Mouse (Mus musculus) hindbrain, postnatal 0 days (tissue): Measurements from ENCODE around the gene Arfgef3. TPM values are rescaled to one million over a fixed set of nuclear protein-coding genes. Genes with fewer than 3 reads are reported as not detected.
A peak's percentile ranks its signal among the peaks of the same experiment; 100 is the strongest.

Experiments
- ATAC-seq: fragments of 200-750 bp; cut with Nextera tagmentation; 2 replicates; pipeline ENCODE4 v1.8.0; 2017; ENCODE audit warnings: mild to moderate bottlenecking, moderate TSS enrichment, moderate library complexity
- DNase-seq: peaks from one replicate; pipeline ENCODE4 v3.0.0-alpha.2; 2015; ENCODE audit warnings: low spot score
- H3K27ac ChIP-seq: fragments of 300-500 bp; sonication (generic); 2 replicates; pipeline ENCODE4 v1.5.1; 2014; ENCODE audit warnings: mild to moderate bottlenecking
- H3K27me3 ChIP-seq: fragments of 300-500 bp; sonication (generic); 2 replicates; pipeline ENCODE4 v1.6.1; 2014; ENCODE audit warnings: low read length, mixed read lengths; ENCODE audit not compliant: insufficient read depth
- H3K36me3 ChIP-seq: fragments of 300-500 bp; sonication (generic); 2 replicates; pipeline ENCODE4 v1.6.1; 2014; ENCODE audit warnings: low read length, mixed read lengths; ENCODE audit not compliant: insufficient read depth
- H3K4me1 ChIP-seq: fragments of 300-500 bp; sonication (generic); 2 replicates; pipeline ENCODE4 v1.6.1; 2014; ENCODE audit warnings: antibody characterized with exemption, low read length, mixed read lengths; ENCODE audit not compliant: insufficient read depth
- H3K4me2 ChIP-seq: fragments of 300-500 bp; sonication (generic); 2 replicates; pipeline ENCODE4 v1.6.1; 2014; ENCODE audit warnings: low read depth, mild to moderate bottlenecking, low read length, moderate library complexity, mixed read lengths
- H3K4me3 ChIP-seq: fragments of 300-500 bp; sonication (generic); 2 replicates; pipeline ENCODE4 v1.5.1; 2014; ENCODE audit warnings: low read length
- H3K9ac ChIP-seq: fragments of 300-500 bp; sonication (generic); replicated peaks from 2 replicates; pipeline ENCODE4 v1.6.1; 2014; ENCODE audit warnings: mild to moderate bottlenecking, low read length, moderate library complexity, mixed read lengths
- H3K9me3 ChIP-seq: fragments of 300-500 bp; sonication (generic); 2 replicates; pipeline ENCODE4 v1.6.1; 2016; ENCODE audit warnings: low read length, mixed read lengths
- CTCF ChIP-seq: IDR thresholded peaks from 2 replicates; pipeline ENCODE4 v1.5.1; 2016; ENCODE audit warnings: antibody characterized with exemption, control low read depth, low read depth
- WGBS: fragments of 180-500 bp; shearing (Covaris S2); extraction: QIAGEN DNeasy Blood & Tissue Kit; methylation state at CpG from one replicate; pipeline ENCODE4 v1.1.7; 2014; 5-methylcytosine and 5-hydroxymethylcytosine counted together
- polyA plus RNA-seq: library from polyadenylated mRNA; unstranded; fragments of >200 nt; fragmentation: Nextera tagmentation; extraction: Ambion mirVana; gene quantifications from 2 replicates; pipeline ENCODE4 v1.2.1, GENCODE M21; 2015
- total RNA-seq: library from RNA; depleted of rRNA; stranded (reverse); fragments of >200 nt; gene quantifications from 2 replicates; pipeline ENCODE4 v1.2.3, GENCODE M21; 2014; rRNA removed

The Arfgef3 gene
- total and polyA plus RNA-seq, 2 experiments from 2014 or later, result 5.6 to 39.0 TPM

- Histone ChIP-seq H3K9me3 (no peaks in the 10 kb centered on the region), H3K4me1 (no peaks in the 10 kb centered on the region), H3K36me3 (no peaks in the 10 kb centered on the region), H3K4me3 (peak overlapping the region; percentile 45), H3K27me3 (no peaks in the 10 kb centered on the region), H3K4me2 (peak overlapping the region; percentile 70), H3K9ac (peak overlapping the region; percentile 46), H3K27ac (peak overlapping the region; percentile 54)
- no peak for TF ChIP-seq CTCF
- peak; percentile 73 for ATAC-seq
- 2% methylated on average over 35 of the region's 35 CpGs for WGBS
- peak; percentile 72 for DNase-seq
Observed at GRCm38 (mm10) chr10:18549321-18550216, 194.2 kb downstream of the Arfgef3 start.

- no peak overlapping the region for H3K27ac ChIP-seq
- no peak for ATAC-seq
- WGBS, result 72% methylated on average over 4 of the region's 4 CpGs
- no peaks in the 10 kb centered on the region for H3K36me3 ChIP-seq
- no peak overlapping the region for H3K9ac ChIP-seq
- no peaks in the 10 kb centered on the region for H3K27me3 ChIP-seq
- no peak overlapping the region for H3K4me3 ChIP-seq
- TF ChIP-seq CTCF, result no peak
- no peak overlapping the region for H3K4me2 ChIP-seq
- no peaks in the 10 kb centered on the region for H3K9me3 ChIP-seq
- no peaks in the 10 kb centered on the region for H3K4me1 ChIP-seq
- no peak for DNase-seq
Observed at GRCm38 (mm10) chr10:18547381-18547780, 196.4 kb downstream of the Arfgef3 start.

GRCm38 (mm10) chr10:18545813-18546235 is 197.9 kb downstream of the Arfgef3 start, which contains the start of gene Hebp2:
Gene Hebp2 (minus strand): TSS chr10:18546076.
- ATAC-seq (peak; percentile 91), DNase-seq (peak; percentile 89)
- peak within 1 kb of the TSS; percentile 69 for H3K9ac ChIP-seq
- no peaks in the 10 kb centered on the region for H3K27me3 ChIP-seq
- no peaks in the 10 kb centered on the region for H3K4me1 ChIP-seq
- no peaks in the 10 kb centered on the region for H3K9me3 ChIP-seq
- peak within 1 kb of the TSS; percentile 52; the same call in 1 of the 2 replicates for H3K27ac ChIP-seq
- peak within 1 kb of the TSS; percentile 68 for H3K4me3 ChIP-seq
- 0% methylated on average over 22 of the region's 22 CpGs for WGBS
- H3K36me3 ChIP-seq, result peaks cover 4% of the 10 kb centered on the region; the same call in 1 of the 2 replicates
- peak; percentile 90 for TF ChIP-seq CTCF
- H3K4me2 ChIP-seq, result peak within 1 kb of the TSS; percentile 84

- Histone ChIP-seq H3K36me3 (peaks cover 5% of the 10 kb centered on the region; the same call in 1 of the 2 replicates), H3K9me3 (no peaks in the 10 kb centered on the region), H3K27me3 (no peaks in the 10 kb centered on the region), H3K27ac (peak overlapping the region; percentile 52; the same call in 1 of the 2 replicates), H3K4me2 (peak overlapping the region; percentile 84), H3K4me3 (peak overlapping the region; percentile 68), H3K4me1 (no peaks in the 10 kb centered on the region), H3K9ac (peak overlapping the region; percentile 69)
- ATAC-seq (peak; percentile 1; the same call in 1 of the 2 replicates), DNase-seq (no peak)
- WGBS, result 7% methylated on average over 13 of the region's 13 CpGs
- TF ChIP-seq CTCF, result no peak
Observed at GRCm38 (mm10) chr10:18545309-18545708, 198.4 kb downstream of the Arfgef3 start.

- Histone ChIP-seq H3K4me3 (no peak overlapping the region), H3K4me1 (no peaks in the 10 kb centered on the region), H3K9me3 (no peaks in the 10 kb centered on the region), H3K4me2 (no peak overlapping the region), H3K36me3 (peaks cover 12% of the 10 kb centered on the region; the same call in 1 of the 2 replicates), H3K27me3 (no peaks in the 10 kb centered on the region), H3K27ac (no peak overlapping the region), H3K9ac (no peak overlapping the region)
- DNase-seq (no peak), ATAC-seq (no peak)
- WGBS, result 94% methylated on average over 2 of the region's 2 CpGs
- no peak for TF ChIP-seq CTCF
Observed at GRCm38 (mm10) chr10:18536889-18537288, 206.9 kb downstream of the Arfgef3 start.

- ATAC-seq, result no peak
- TF ChIP-seq CTCF, result no peak
- Histone ChIP-seq H3K9me3 (no peaks in the 10 kb centered on the region), H3K4me2 (no peak overlapping the region), H3K27me3 (no peaks in the 10 kb centered on the region), H3K27ac (no peak overlapping the region), H3K4me1 (0 out of 2 replicates have a peak, but pooled peaks cover 2% of the 10 kb centered on the region), H3K36me3 (peaks cover 15% of the 10 kb centered on the region; the same call in 1 of the 2 replicates), H3K9ac (no peak overlapping the region), H3K4me3 (no peak overlapping the region)
- 77% methylated on average over 8 of the region's 8 CpGs for WGBS
- no peak for DNase-seq
Observed at GRCm38 (mm10) chr10:18532293-18532692, 211.5 kb downstream of the Arfgef3 start.

Other genes with a start within 250 kb of the Arfgef3 start
- gene Hebp2, start 197.9 kb downstream of the Arfgef3 start, total RNA-seq, result 4.9 and 5.1 TPM in 2 replicates
- gene Hebp2, start 197.9 kb downstream of the Arfgef3 start, polyA plus RNA-seq, result 14.9 and 15.3 TPM in 2 replicates
- not detected in 2 replicates for gene Gm4922, start 42.8 kb upstream of the Arfgef3 start, total RNA-seq
- 0.15 and 0.29 TPM in 2 replicates for gene Gm4922, start 42.8 kb upstream of the Arfgef3 start, polyA plus RNA-seq
- gene Perp, start 101.1 kb upstream of the Arfgef3 start, total RNA-seq, result 20.1 and 20.9 TPM in 2 replicates
- 24.9 and 26.4 TPM in 2 replicates for gene Perp, start 101.1 kb upstream of the Arfgef3 start, polyA plus RNA-seq